Mouse (Mus musculus): Measurements from ENCODE around the gene Sdhb. TPM values are rescaled to one million over a fixed set of nuclear protein-coding genes. Genes with fewer than 3 reads are reported as not detected.

Gene Sdhb
- total and polyA plus RNA-seq, 3 experiments, result 1,030 to 1,344 (median 1,126) TPM

DNA sequence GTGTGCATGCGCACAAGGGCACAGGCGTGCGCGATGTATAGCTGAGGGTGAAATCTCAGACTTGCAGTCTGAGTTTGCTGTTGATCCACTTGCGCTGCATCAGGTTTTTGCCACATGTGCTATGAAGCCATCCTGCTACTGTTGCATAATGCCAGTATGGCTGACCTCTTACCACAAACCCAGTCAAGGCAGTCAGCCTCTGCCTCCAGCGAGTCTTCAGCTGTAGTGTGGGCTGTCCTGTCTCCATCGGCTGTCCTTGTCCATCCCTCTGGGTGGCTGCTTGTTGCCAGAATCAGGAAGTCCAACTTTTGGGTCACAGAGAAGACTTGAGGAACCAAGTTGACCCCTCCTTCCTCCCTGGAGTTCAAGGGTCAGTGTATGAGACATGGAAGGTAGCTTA is 14.4 kb downstream of the Sdhb start:
- no peaks in the 10 kb centered on the region for H3K79me2 ChIP-seq (replicated peaks; ENCODE audit: control insufficient read depth, insufficient read depth, low read length)
- no peak overlapping the region for H3K9ac ChIP-seq (ENCODE audit: low read depth, low read length)
- TF ChIP-seq EP300 (IDR thresholded peaks at IDR 0.05; ENCODE audit: insufficient read depth, low read depth, low read length) (no peak), POLR2A (IDR thresholded peaks at IDR 0.05; ENCODE audit: insufficient read depth, low read depth, low read length) (no peak)
- no peak for DNase-seq
- no peaks in the 10 kb centered on the region for H3K36me3 ChIP-seq (ENCODE audit: control insufficient read depth, insufficient read depth, low read length)
- H3K4me1 ChIP-seq (ENCODE audit: control insufficient read depth, insufficient read depth, low read length), result no peaks in the 10 kb centered on the region
- WGBS, result 91% methylated on average over 7 of the region's 7 CpGs
- no peak overlapping the region for H3K27ac ChIP-seq
- intact Hi-C loops (cut with DNase I), result no loop called here
- H3K4me3 ChIP-seq, result no peak overlapping the region
- H3K27me3 ChIP-seq (ENCODE audit: control insufficient read depth, insufficient read depth, low read length), result no peaks in the 10 kb centered on the region

DNA sequence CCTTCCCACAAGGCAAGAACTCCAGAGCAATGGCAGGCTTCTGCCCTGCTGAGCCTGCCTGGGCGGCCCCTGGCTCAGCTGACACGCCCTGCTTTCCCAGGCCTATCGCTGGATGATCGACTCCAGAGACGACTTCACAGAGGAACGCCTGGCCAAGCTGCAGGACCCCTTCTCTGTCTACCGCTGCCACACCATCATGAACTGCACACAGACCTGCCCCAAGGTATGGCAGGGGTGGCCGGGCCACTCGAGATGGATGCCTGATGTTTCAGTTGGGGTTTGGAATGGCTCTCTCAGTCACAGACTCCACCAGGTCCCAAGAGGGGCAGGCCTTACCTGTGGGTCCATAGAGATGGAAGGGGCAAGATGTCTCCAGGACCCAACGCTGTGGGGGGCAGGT is 16.3 kb downstream of the Sdhb start:
- no peaks in the 10 kb centered on the region for H3K27me3 ChIP-seq (ENCODE audit: control insufficient read depth, insufficient read depth, low read length)
- no peak overlapping the region for H3K27ac ChIP-seq
- no peak for DNase-seq
- intact Hi-C loops (cut with DNase I), result no loop called here
- H3K36me3 ChIP-seq (ENCODE audit: control insufficient read depth, insufficient read depth, low read length), result no peaks in the 10 kb centered on the region
- H3K4me1 ChIP-seq (ENCODE audit: control insufficient read depth, insufficient read depth, low read length), result no peaks in the 10 kb centered on the region
- H3K79me2 ChIP-seq (replicated peaks; ENCODE audit: control insufficient read depth, insufficient read depth, low read length), result no peaks in the 10 kb centered on the region
- 77% methylated on average over 10 of the region's 10 CpGs for WGBS
- H3K4me3 ChIP-seq, result no peak overlapping the region
- H3K9ac ChIP-seq (ENCODE audit: low read depth, low read length), result no peak overlapping the region
- TF ChIP-seq CTCF (IDR thresholded peaks at IDR 0.05) (no peak), EP300 (IDR thresholded peaks at IDR 0.05; ENCODE audit: insufficient read depth, low read depth, low read length) (no peak), POLR2A (IDR thresholded peaks at IDR 0.05; ENCODE audit: insufficient read depth, low read depth, low read length) (0 out of 2 replicates have a peak, but pooled peaks have one; percentile 18)

DNA sequence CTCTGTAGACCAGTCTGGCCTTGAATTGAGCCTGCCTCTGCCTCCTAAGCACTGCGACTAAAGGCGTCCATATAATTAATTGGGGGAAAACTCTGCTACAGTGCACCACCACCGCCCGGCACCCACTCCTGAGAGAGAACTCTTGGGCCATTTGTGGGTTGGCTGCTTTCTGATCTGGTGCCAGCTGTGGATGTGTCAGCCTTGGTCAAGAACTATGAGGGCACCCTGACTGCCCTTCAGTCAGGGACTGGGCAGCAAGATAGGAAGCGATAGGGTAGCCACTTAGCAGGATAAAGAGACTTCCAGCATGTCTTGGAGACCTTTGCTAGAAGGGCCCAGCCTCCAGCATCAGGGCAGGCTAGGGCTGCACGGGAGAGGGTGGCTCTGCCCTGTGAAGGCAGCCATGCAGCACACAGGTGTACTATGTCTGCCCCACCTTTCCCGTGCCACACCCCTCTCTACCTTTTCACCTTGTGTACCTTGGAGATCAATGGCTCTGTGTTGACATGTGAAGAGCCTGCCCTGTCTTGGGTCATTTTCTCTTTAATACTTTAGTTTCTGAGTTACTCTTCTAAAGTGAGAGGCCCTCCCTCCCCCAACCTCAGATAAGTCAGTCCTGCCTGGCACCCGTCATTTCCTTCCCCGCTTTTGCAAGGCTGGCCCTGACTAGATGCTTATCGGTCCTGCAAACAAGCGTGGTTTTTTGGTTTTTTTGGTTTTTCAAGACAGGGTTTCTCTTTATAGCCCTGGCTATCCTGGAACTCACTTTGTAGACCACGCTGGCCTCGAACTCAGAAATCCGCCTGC is 17.1 kb downstream of the Sdhb start:
- no peak overlapping the region for H3K27ac ChIP-seq
- DNase-seq, result no peak
- no peak overlapping the region for H3K4me3 ChIP-seq
- no peak for TF ChIP-seq EP300 (IDR thresholded peaks at IDR 0.05; ENCODE audit: insufficient read depth, low read depth, low read length)
- no peak for TF ChIP-seq POLR2A (IDR thresholded peaks at IDR 0.05; ENCODE audit: insufficient read depth, low read depth, low read length)
- no peak for TF ChIP-seq CTCF (IDR thresholded peaks at IDR 0.05)
- intact Hi-C loops (cut with DNase I), result no loop called here
- H3K36me3 ChIP-seq (ENCODE audit: control insufficient read depth, insufficient read depth, low read length), result no peaks in the 10 kb centered on the region
- H3K9ac ChIP-seq (ENCODE audit: low read depth, low read length), result no peak overlapping the region
- no peaks in the 10 kb centered on the region for H3K4me1 ChIP-seq (ENCODE audit: control insufficient read depth, insufficient read depth, low read length)
- no peaks in the 10 kb centered on the region for H3K27me3 ChIP-seq (ENCODE audit: control insufficient read depth, insufficient read depth, low read length)
- 80% methylated on average over 14 of the region's 14 CpGs for WGBS
- H3K79me2 ChIP-seq (replicated peaks; ENCODE audit: control insufficient read depth, insufficient read depth, low read length), result no peaks in the 10 kb centered on the region

DNA sequence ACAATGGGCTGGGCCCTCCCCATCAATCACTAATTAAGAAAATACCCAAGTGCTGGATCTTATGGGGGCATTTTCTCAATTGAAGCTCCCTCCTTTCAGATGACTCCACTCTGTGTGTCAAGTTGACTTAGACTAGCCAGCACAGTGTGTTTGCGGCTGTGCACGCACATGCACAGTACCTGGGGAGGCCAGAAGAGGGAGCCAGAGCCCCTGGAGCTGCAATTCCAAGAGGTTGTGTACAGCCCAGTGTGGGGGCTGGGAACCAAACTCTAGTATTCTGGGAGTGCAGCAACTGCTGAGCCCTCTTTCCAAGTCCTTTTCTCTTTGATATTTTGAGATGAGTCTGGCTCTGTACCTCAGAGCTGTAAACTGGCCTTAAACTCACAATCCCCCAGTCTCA is 20.6 kb downstream of the Sdhb start:
- Histone ChIP-seq H3K4me1 (ENCODE audit: control insufficient read depth, insufficient read depth, low read length) (no peaks in the 10 kb centered on the region), H3K4me3 (no peak overlapping the region), H3K9ac (ENCODE audit: low read depth, low read length) (no peak overlapping the region), H3K36me3 (ENCODE audit: control insufficient read depth, insufficient read depth, low read length) (no peaks in the 10 kb centered on the region), H3K27me3 (ENCODE audit: control insufficient read depth, insufficient read depth, low read length) (no peaks in the 10 kb centered on the region), H3K27ac (no peak overlapping the region), H3K79me2 (replicated peaks; ENCODE audit: control insufficient read depth, insufficient read depth, low read length) (no peaks in the 10 kb centered on the region)
- TF ChIP-seq POLR2A (IDR thresholded peaks at IDR 0.05; ENCODE audit: insufficient read depth, low read depth, low read length) (no peak), CTCF (IDR thresholded peaks at IDR 0.05) (peak; percentile 58), EP300 (IDR thresholded peaks at IDR 0.05; ENCODE audit: insufficient read depth, low read depth, low read length) (no peak)
- intact Hi-C loops (cut with DNase I), result no loop called here
- DNase-seq, result no peak
- 88% methylated on average over 2 of the region's 2 CpGs for WGBS

DNA sequence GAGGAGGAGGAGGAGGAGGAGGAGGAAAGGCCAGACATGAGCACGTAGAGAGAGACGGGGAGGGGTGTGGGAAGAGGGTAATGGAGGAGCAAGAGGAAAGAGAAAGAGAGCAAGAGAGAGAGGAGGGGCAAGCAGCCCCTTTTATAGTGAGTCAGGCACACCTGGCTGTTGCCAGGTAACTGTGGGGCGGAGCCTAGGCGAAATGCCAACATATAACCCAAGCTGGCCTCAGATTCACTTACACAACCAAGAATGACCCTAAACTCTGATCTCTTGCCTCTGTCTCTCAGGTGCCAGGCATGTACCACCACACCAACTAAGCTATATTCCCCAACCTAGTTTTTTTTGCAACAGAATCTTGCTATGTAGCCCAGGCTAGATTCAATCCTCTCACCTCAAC is 21.8 kb downstream of the Sdhb start:
- Histone ChIP-seq H3K4me3 (no peak overlapping the region), H3K79me2 (replicated peaks; ENCODE audit: control insufficient read depth, insufficient read depth, low read length) (no peaks in the 10 kb centered on the region; the same call in none of the 2 replicates), H3K27ac (no peak overlapping the region), H3K36me3 (ENCODE audit: control insufficient read depth, insufficient read depth, low read length) (no peaks in the 10 kb centered on the region), H3K4me1 (ENCODE audit: control insufficient read depth, insufficient read depth, low read length) (no peaks in the 10 kb centered on the region), H3K9ac (ENCODE audit: low read depth, low read length) (no peak overlapping the region), H3K27me3 (ENCODE audit: control insufficient read depth, insufficient read depth, low read length) (no peaks in the 10 kb centered on the region)
- no peak for DNase-seq
- intact Hi-C loops (cut with DNase I), result no loop called here
- TF ChIP-seq EP300 (IDR thresholded peaks at IDR 0.05; ENCODE audit: insufficient read depth, low read depth, low read length), result no peak
- TF ChIP-seq CTCF (IDR thresholded peaks at IDR 0.05), result no peak
- no peak for TF ChIP-seq POLR2A (IDR thresholded peaks at IDR 0.05; ENCODE audit: insufficient read depth, low read depth, low read length)
- 65% methylated on average over 4 of the region's 4 CpGs for WGBS

DNA sequence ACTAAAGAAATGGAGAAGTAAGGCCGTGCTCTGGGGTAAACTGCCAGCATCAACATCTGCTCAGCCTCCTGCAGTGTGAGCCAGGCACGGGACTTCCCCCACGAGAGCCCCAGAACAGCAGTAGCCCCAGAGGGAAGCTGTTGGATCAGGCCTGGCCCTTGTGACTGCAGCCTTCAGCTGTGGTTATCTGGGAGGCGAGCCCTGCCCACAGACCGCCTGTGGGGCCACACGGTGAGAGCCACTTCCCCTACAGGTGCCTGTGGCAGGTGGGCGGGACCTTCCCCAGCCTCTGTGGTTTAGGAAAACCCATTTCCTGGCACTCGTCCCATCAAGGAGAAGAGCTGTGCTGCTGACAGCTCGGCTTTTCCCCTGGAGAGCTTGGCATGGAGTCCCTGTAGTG is 22.4 kb downstream of the Sdhb start:
- H3K27ac ChIP-seq, result no peak overlapping the region
- H3K4me1 ChIP-seq (ENCODE audit: control insufficient read depth, insufficient read depth, low read length), result no peaks in the 10 kb centered on the region
- intact Hi-C loops (cut with DNase I), result no loop called here
- TF ChIP-seq EP300 (IDR thresholded peaks at IDR 0.05; ENCODE audit: insufficient read depth, low read depth, low read length) (peak; percentile 24; the same call in 1 of the 2 replicates), POLR2A (IDR thresholded peaks at IDR 0.05; ENCODE audit: insufficient read depth, low read depth, low read length) (no peak), CTCF (IDR thresholded peaks at IDR 0.05) (no peak)
- H3K79me2 ChIP-seq (replicated peaks; ENCODE audit: control insufficient read depth, insufficient read depth, low read length), result no peaks in the 10 kb centered on the region; the same call in none of the 2 replicates
- no peak overlapping the region for H3K9ac ChIP-seq (ENCODE audit: low read depth, low read length)
- no peaks in the 10 kb centered on the region for H3K27me3 ChIP-seq (ENCODE audit: control insufficient read depth, insufficient read depth, low read length)
- DNase-seq, result peak; percentile 64 to 83
- H3K36me3 ChIP-seq (ENCODE audit: control insufficient read depth, insufficient read depth, low read length), result no peaks in the 10 kb centered on the region
- 11% methylated on average over 9 of the region's 9 CpGs for WGBS
- H3K4me3 ChIP-seq, result no peak overlapping the region

Data from heart, adult 2 months (tissue).